Mouse (Mus musculus) liver, embryonic 11.5 days (tissue): ENCODE measurements around the gene Usp49. TPM values are rescaled to one million over a fixed set of nuclear protein-coding genes. Genes with fewer than 3 reads are reported as not detected.
A peak's percentile ranks its signal among the peaks of the same experiment; 100 is the strongest.

Experiments used
- ATAC-seq: fragments of 200-750 bp; cut with Nextera tagmentation; replicated peaks from 2 replicates; pipeline ENCODE4 v1.8.0; 2017; ENCODE audit warnings: moderate number of reproducible peaks, mild to moderate bottlenecking, moderate TSS enrichment, moderate library complexity; ENCODE audit not compliant: low FRiP score
- DNase-seq: peaks from one replicate; pipeline ENCODE4 v3.0.0-alpha.2; 2017; ENCODE audit warnings: low spot score
- H3K27ac ChIP-seq: fragments of 300-500 bp; sonication (generic); 2 replicates; pipeline ENCODE4 v1.5.1; 2014; ENCODE audit warnings: mild to moderate bottlenecking, low read depth, low read length, control low read depth
- H3K27me3 ChIP-seq: fragments of 300-500 bp; sonication (generic); replicated peaks from 2 replicates; pipeline ENCODE4 v1.6.1; 2014; ENCODE audit warnings: low read length, mixed read lengths; ENCODE audit not compliant: control insufficient read depth, insufficient read depth
- H3K36me3 ChIP-seq: fragments of 300-500 bp; sonication (generic); 2 replicates; pipeline ENCODE4 v1.6.1; 2014; ENCODE audit warnings: mild to moderate bottlenecking, low read length, moderate library complexity, mixed read lengths; ENCODE audit not compliant: control insufficient read depth, insufficient read depth
- H3K4me1 ChIP-seq: fragments of 300-500 bp; sonication (generic); replicated peaks from 2 replicates; pipeline ENCODE4 v1.6.1; 2014; ENCODE audit warnings: low read length, mixed read lengths; ENCODE audit not compliant: control insufficient read depth, insufficient read depth
- H3K4me2 ChIP-seq: fragments of 300-500 bp; sonication (generic); 2 replicates; pipeline ENCODE4 v1.6.1; 2014; ENCODE audit warnings: mild to moderate bottlenecking, control low read depth, moderate library complexity
- H3K4me3 ChIP-seq: fragments of 300-500 bp; sonication (generic); 2 replicates; pipeline ENCODE4 v1.5.1; 2014; ENCODE audit warnings: low read depth, low read length, control low read depth
- H3K9ac ChIP-seq: fragments of 300-500 bp; sonication (generic); 2 replicates; pipeline ENCODE4 v1.6.1; 2014; ENCODE audit warnings: low read depth, low read length, control low read depth
- H3K9me3 ChIP-seq: fragments of 300-500 bp; sonication (generic); 2 replicates; pipeline ENCODE4 v1.6.1; 2016; ENCODE audit warnings: low read length, inconsistent platforms, mixed read lengths; ENCODE audit not compliant: control insufficient read depth
- WGBS: fragments of 180-500 bp; shearing (Covaris S2); extraction: QIAGEN DNeasy Blood & Tissue Kit; methylation state at CpG from one replicate; pipeline ENCODE4 v1.1.7; 2014; 5-methylcytosine and 5-hydroxymethylcytosine counted together
- polyA plus RNA-seq: library from polyadenylated mRNA; unstranded; fragments of >200 nt; fragmentation: Nextera tagmentation; extraction: Ambion mirVana; gene quantifications from 2 replicates; pipeline ENCODE4 v1.2.1, GENCODE M21; 2014

Gene Usp49
- polyA plus RNA-seq, 1 experiment from 2014 or later, result 4.1 TPM

DNA sequence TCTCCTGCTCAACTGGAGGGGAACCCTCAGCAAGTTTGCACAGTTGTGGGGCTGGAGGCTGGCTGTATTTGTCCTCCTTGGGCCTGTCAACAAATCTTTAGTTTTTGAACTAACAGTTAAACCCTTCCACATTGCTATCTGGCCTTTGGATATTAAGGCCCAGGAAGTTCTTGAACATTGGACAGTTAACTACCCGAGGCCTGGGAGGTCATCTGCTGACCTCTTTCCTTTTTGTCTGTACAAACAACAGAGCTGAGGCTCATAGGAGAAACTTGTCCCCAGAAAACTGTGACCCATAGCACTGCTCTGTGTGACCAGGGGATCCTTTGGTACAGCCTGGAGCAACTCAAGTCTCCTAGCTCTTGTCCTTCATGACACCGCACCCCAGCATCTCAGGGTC is 68.6 kb downstream of the Usp49 start:
- Histone ChIP-seq H3K27ac (0 out of 2 replicates have a peak overlapping the region, but pooled peaks have one; percentile 19), H3K36me3 (no peaks in the 10 kb centered on the region; the same call in 1 of the 2 replicates), H3K4me1 (peaks cover 18% of the 10 kb centered on the region), H3K27me3 (peaks cover 41% of the 10 kb centered on the region), H3K9ac (no peak overlapping the region), H3K4me2 (no peak overlapping the region), H3K9me3 (no peaks in the 10 kb centered on the region), H3K4me3 (no peak overlapping the region)
- 84% methylated on average over 2 of the region's 2 CpGs for WGBS
- ATAC-seq, result no peak
- no peak for DNase-seq

DNA sequence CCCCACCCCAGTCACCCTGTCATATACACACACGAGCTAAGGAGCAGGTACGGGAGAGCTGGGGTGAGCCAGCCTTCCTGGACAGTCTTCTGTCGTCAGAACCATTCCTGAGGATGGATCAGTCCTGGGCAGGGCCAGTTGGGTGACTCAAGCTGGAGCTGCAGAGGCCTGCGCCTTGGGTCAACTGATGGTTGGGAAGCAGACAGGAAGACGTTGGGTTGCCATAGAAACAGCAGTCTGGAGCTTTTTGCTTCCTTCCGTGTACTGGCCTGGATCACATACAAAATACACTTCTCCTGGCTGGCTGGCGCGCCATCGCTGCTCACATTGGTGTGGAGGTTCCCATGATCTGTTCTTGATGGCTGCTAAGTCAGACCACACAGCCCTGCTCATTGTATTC is 71.3 kb downstream of the Usp49 start:
- Histone ChIP-seq H3K4me1 (peaks cover 9% of the 10 kb centered on the region; the same call in 1 of the 2 replicates), H3K27me3 (peaks cover 51% of the 10 kb centered on the region), H3K9me3 (no peaks in the 10 kb centered on the region), H3K27ac (no peak overlapping the region), H3K4me3 (no peak overlapping the region), H3K4me2 (no peak overlapping the region), H3K9ac (no peak overlapping the region), H3K36me3 (no peaks in the 10 kb centered on the region; the same call in 1 of the 2 replicates)
- DNase-seq, result no peak
- WGBS, result 72% methylated on average over 9 of the region's 9 CpGs
- no peak for ATAC-seq

DNA sequence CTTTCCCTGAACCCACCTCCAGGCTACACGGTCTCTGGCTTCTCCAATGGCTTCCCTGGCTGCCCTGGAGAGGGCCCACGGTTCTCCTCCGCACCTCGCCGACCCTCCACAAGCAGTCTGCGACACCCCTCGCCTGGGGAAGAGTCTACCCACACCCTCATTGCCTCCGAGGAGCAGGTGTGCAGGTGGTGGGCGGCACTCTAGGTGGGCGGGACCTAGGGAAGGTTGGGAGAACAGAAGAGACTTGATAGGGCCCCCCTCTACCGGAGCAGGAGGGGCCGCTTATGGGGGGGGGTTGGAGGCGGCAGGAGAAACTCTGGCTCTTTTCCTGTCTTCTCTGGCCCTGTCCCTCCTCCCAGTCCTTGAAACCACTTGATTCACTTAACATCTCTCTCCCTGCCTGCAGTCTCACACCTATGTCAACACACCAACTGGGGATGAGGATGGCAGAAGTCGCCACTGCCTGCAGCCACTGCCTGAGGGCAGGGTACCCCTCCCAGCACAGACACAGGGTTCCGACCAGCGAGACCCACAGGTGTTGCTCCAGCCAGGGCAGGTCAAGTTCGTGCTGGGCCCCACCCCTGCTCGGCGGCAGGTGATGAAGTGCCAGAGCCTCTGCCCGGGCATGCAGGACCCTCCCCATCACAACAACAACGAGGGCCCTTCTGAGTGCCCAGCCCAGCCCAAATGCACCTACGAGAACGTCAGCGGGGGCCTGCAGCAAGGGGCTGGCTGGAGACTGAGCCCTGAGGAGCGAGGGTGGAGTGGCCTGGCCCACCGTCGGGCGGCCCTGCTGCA is 72.3 kb downstream of the Usp49 start:
- Histone ChIP-seq H3K4me2 (no peak overlapping the region), H3K4me3 (no peak overlapping the region)

DNA sequence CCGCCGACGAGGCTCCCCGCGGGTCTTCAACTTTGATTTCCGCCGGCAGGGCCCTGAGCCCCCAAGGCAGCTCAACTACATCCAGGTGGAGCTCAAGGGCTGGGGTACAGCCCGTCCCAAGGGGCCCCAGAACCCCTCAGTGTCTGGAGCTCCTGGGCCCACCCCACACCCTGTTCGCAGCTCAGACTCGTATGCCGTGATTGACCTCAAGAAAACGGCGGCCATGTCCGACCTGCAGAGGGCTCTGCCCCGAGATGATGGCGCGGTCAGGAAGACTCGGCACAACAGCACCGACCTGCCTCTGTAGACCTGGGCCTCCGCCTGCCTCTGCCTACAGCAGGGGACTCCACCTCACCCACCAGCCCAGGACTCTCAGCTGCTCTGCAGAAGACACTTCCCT is 73.1 kb downstream of the Usp49 start:
- 16% methylated on average over 20 of the region's 20 CpGs for WGBS

More for the DNA sequence above, 72.3 kb downstream of the Usp49 start:
- 29% methylated on average over 28 of the region's 28 CpGs for WGBS
- Histone ChIP-seq H3K9ac (0 out of 2 replicates have a peak overlapping the region, but pooled peaks have one; percentile 14), H3K27ac (no peak overlapping the region), H3K36me3 (no peaks in the 10 kb centered on the region; the same call in 1 of the 2 replicates), H3K4me1 (peaks cover 9% of the 10 kb centered on the region; the same call in 1 of the 2 replicates), H3K9me3 (no peaks in the 10 kb centered on the region), H3K27me3 (peaks cover 49% of the 10 kb centered on the region)
- no peak for ATAC-seq
- no peak for DNase-seq

DNA sequence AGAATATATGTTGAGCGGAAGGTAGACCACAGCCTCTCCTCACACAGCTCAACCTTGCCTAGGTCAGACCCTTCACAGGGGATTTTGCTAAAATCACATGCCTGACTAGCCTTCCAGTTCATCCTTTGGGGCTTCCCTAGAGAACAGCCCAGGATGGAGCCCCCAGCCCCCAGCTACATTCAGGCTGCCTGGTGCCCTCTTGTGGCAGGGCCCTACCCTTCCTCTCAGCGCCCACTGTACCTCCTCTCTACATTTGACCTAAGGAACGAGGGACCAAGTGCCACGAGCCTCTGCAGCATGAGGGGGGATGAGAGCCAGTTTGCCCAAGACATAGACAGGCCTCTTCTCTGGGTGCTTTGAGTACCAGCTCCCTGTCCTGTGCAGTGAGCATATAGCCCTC is 74.2 kb downstream of the Usp49 start:
- no peak for DNase-seq
- Histone ChIP-seq H3K27me3 (peaks cover 51% of the 10 kb centered on the region), H3K9me3 (no peaks in the 10 kb centered on the region), H3K4me2 (no peak overlapping the region), H3K9ac (no peak overlapping the region), H3K4me1 (peaks cover 7% of the 10 kb centered on the region; the same call in 1 of the 2 replicates), H3K4me3 (no peak overlapping the region), H3K27ac (no peak overlapping the region), H3K36me3 (no peaks in the 10 kb centered on the region; the same call in 1 of the 2 replicates)
- 74% methylated on average over 4 of the region's 4 CpGs for WGBS
- ATAC-seq, result no peak

More for the DNA sequence above, 73.1 kb downstream of the Usp49 start:
- Histone ChIP-seq H3K9ac (no peak overlapping the region), H3K36me3 (no peaks in the 10 kb centered on the region; the same call in 1 of the 2 replicates), H3K27me3 (peaks cover 51% of the 10 kb centered on the region), H3K9me3 (no peaks in the 10 kb centered on the region), H3K4me2 (no peak overlapping the region; the same call in 1 of the 2 replicates), H3K4me3 (no peak overlapping the region), H3K27ac (no peak overlapping the region), H3K4me1 (peaks cover 9% of the 10 kb centered on the region; the same call in 1 of the 2 replicates)
- DNase-seq, result no peak
- no peak for ATAC-seq

DNA sequence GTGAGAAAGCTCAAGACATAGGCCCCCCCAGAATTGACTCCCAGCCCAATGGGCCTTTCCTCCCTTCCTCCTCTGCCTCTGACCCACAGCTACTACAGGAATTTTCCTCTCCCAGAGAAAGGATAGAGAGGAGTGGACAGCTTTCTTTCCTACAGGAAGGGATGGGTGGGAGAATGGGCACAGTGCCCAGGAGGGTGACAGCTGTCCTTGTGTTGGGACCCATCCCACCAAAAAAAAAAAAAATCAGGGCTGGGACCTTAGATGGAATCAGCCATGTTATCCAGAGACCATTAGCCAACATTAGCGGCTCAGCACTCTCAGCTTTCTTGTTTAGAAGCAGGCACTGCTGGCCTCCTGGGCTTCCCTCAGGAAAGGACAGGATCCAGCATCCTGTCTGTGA is 75.7 kb downstream of the Usp49 start:
- DNase-seq, result no peak
- 47% methylated on average over 1 of the region's 1 CpGs for WGBS
- Histone ChIP-seq H3K4me1 (peaks cover 7% of the 10 kb centered on the region; the same call in 1 of the 2 replicates), H3K4me2 (no peak overlapping the region), H3K27me3 (peaks cover 51% of the 10 kb centered on the region), H3K9me3 (no peaks in the 10 kb centered on the region), H3K9ac (no peak overlapping the region), H3K36me3 (no peaks in the 10 kb centered on the region; the same call in 1 of the 2 replicates), H3K27ac (no peak overlapping the region), H3K4me3 (no peak overlapping the region)
- ATAC-seq, result no peak

DNA sequence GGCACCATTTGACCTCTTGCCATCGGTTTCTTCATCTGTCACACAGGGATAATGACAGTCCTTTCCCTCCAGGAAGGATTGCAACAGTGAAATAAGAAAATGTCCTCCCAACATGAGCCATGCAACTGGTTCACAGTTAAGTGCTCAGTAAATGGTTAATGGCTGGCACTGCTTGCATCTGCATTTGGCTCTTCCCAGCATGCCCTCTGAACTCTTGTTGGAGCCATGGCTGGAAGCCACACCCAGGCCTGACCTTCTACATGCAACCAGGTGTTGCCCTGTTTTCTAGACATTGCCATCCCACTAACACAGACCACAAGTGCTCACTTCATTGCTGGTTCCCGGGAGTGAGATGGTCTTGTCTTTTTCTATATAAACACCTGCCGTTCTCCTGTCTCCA is 77.5 kb downstream of the Usp49 start:
- H3K9me3 ChIP-seq, result no peaks in the 10 kb centered on the region
- ATAC-seq, result no peak
- 74% methylated on average over 3 of the region's 3 CpGs for WGBS

DNA sequence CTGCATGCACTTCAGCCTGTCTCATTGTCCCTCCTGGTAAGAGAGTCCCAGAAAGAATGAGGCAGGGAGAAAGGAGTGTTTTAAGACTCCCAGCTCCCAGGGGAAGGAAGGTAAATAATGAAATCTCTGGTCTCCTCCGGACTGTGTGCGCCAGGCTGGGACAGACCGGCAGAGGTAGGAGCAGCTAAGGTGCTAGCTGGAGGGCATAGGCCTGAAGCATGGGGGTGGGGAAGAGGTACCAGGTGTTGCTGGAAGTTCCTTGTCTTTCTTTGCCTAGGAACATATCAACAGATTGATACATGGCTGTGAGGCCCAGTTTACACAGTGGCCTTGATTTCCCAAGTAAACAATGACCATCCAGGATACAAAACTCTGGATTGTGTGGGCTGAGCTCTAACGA is 78.5 kb downstream of the Usp49 start:
- no peak for DNase-seq
- ATAC-seq, result no peak
- no peak overlapping the region for H3K4me3 ChIP-seq
- no peak overlapping the region for H3K27ac ChIP-seq
- H3K36me3 ChIP-seq, result no peaks in the 10 kb centered on the region
- H3K9me3 ChIP-seq, result no peaks in the 10 kb centered on the region
- no peaks in the 10 kb centered on the region for H3K4me1 ChIP-seq
- WGBS, result 73% methylated on average over 4 of the region's 4 CpGs
- no peak overlapping the region for H3K9ac ChIP-seq
- H3K27me3 ChIP-seq, result peaks cover 25% of the 10 kb centered on the region
- H3K4me2 ChIP-seq, result no peak overlapping the region

More for the DNA sequence above, 77.5 kb downstream of the Usp49 start:
- Histone ChIP-seq H3K4me3 (no peak overlapping the region), H3K4me2 (no peak overlapping the region), H3K4me1 (peaks cover 5% of the 10 kb centered on the region; the same call in 1 of the 2 replicates), H3K27ac (no peak overlapping the region), H3K9ac (no peak overlapping the region), H3K36me3 (no peaks in the 10 kb centered on the region), H3K27me3 (peaks cover 35% of the 10 kb centered on the region)
- DNase-seq, result no peak

DNA sequence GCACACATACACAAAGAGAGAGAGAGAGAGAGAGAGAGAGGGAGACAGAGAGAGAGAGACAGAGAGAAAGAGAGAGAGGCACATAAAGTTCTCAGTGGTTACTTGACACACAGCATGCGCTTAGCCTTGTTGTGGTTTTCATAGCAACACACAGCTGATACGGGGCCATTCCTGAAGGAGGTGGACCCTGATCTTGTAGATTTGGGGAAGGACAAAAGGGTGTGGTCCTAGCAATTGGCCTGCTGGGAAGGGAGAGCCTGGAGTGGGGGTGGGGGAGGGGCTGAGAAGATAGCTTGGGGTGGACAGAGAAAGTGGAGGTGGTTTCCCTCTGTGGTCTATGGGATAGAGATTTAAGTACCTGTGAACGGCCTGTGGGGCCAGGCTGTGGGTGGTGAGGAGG is 79.5 kb downstream of the Usp49 start:
- Histone ChIP-seq H3K4me1 (no peaks in the 10 kb centered on the region), H3K4me3 (no peak overlapping the region), H3K9ac (no peak overlapping the region), H3K27ac (no peak overlapping the region), H3K36me3 (no peaks in the 10 kb centered on the region), H3K27me3 (peaks cover 16% of the 10 kb centered on the region), H3K4me2 (no peak overlapping the region), H3K9me3 (no peaks in the 10 kb centered on the region)
- DNase-seq (no peak), ATAC-seq (no peak)
- WGBS, result 40% methylated on average over 3 of the region's 3 CpGs
